Mouse (Mus musculus) cerebellum, adult 11 months (tissue): ENCODE measurements around the gene Pafah1b1.

Source experiments
- DNase-seq: peaks from one replicate; pipeline ENCODE4 v3.0.0; 2022

The Pafah1b1 gene

GRCm38 (mm10) chr11:74655941-74656340 lies 68.5 kb downstream of the Pafah1b1 start:
- no peak for DNase-seq

GRCm38 (mm10) chr11:74653385-74653784 lies 71.1 kb downstream of the Pafah1b1 start:
- no peak for DNase-seq

GRCm38 (mm10) chr11:74652791-74653191 lies 71.7 kb downstream of the Pafah1b1 start:
- peak; percentile 39 for DNase-seq

GRCm38 (mm10) chr11:74650576-74651100 lies 73.8 kb downstream of the Pafah1b1 start:
- no peak for DNase-seq

GRCm38 (mm10) chr11:74649647-74650551 lies 74.6 kb downstream of the Pafah1b1 start:
- peak; percentile 51 for DNase-seq

- DNase-seq: peak; percentile 97
Observed at GRCm38 (mm10) chr11:74649095-74649646, 75.3 kb downstream of the Pafah1b1 start, which contains the start of gene Cluh. Cluh (plus strand) TSS chr11:74649495.

GRCm38 (mm10) chr11:74648676-74649075 lies 75.8 kb downstream of the Pafah1b1 start:
- no peak for DNase-seq

GRCm38 (mm10) chr11:74647966-74648365 lies 76.5 kb downstream of the Pafah1b1 start:
- no peak for DNase-seq

GRCm38 (mm10) chr11:74639628-74640027 lies 84.8 kb downstream of the Pafah1b1 start:
- DNase-seq: no peak

GRCm38 (mm10) chr11:74638791-74639411 lies 85.6 kb downstream of the Pafah1b1 start:
- no peak for DNase-seq

- peak; percentile 79 for DNase-seq
Observed at GRCm38 (mm10) chr11:74637971-74638790, 86.3 kb downstream of the Pafah1b1 start.

GRCm38 (mm10) chr11:74637486-74637885 lies 87.0 kb downstream of the Pafah1b1 start:
- no peak for DNase-seq

GRCm38 (mm10) chr11:74634490-74635275 lies 89.8 kb downstream of the Pafah1b1 start:
- peak; percentile 61 for DNase-seq

- DNase-seq: no peak
Observed at GRCm38 (mm10) chr11:74631880-74632789, 92.3 kb downstream of the Pafah1b1 start.

- DNase-seq: no peak
Observed at GRCm38 (mm10) chr11:74627481-74627880, 97.0 kb downstream of the Pafah1b1 start.

GRCm38 (mm10) chr11:74625333-74625732 lies 99.1 kb downstream of the Pafah1b1 start:
- DNase-seq: no peak
